Mouse (Mus musculus) gastrocnemius, postnatal 36 days (tissue): ENCODE measurements at regions not wholly inside any gene's neighbourhood (a gene's known extent, or its start where the extent isn't known, plus 50 kb on each side); places are given as distances from the start of the nearest gene placed in this dataset.

ENCODE experiments used
- DNase-seq, 2 experiments: peaks; one replicate each; pipeline ENCODE4 v3.0.0; 2022
- intact Hi-C: fragments of 180-260 bp; cut with DNase I; formaldehyde crosslinking; loops from one replicate; pipeline ENCODE4 v1.15.1; 2025

DNA sequence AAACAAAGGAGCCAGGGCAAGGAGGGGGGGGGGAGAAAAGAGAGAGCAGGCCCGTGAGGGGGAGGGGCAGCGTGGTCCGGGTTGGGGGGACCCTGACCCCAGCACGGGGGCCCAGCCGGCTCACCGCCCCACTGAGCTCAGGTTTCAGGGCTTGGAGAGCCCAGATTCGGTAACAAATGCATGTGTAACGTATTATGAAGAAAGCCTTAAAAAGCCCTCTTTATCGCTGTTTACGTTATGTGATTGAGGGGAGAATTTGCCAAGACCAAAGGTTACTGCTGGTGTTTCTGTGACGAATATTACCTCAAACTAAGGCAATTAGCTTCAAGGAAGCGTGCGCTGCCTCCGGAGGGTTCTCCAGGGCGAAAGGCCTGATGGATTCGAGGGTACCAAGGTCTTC, 54.2 kb downstream of the Barx1 start:
- intact Hi-C loops, result no loop called here
- DNase-seq, result no peak

DNA sequence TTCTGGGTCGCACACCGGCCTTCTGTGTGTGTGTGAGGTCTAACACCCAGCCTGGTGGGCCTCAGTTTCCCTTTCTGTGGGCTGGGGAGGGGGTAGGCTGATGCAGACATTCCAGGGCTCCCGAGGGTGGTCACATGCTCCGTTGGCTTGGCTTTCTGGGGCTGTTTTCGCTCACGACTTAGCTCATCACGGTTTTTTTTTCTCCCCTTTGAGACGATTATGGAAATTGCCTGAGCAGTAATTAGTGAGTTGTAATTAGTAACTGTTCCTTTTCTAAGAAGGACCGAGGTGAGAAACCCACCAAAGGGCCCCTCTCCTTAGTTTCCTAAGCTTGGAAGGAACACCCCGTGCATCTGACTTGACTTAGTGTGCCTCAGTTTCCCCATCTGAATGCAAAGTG, 54.7 kb downstream of the Barx1 start:
- intact Hi-C loops, result no loop called here
- DNase-seq, result no peak

DNA sequence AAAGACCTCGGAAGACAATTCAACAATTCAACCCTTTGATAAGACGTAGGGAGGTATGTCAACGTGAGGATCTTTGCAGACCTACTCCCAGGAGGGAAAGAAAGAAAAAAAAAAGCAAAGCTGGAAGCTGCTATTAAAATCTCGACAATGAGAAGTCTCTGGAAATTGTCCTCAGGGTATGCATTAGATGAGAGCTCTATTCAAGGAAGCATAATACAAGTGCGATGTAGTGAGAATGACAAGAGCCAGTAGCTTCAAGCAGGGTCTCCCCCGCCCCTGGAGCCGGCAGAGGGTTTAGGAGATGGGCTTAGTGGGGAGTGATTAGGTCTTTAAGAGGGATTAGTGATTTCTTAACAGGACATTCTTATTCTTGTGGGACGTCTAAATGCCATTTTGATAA, 60.9 kb downstream of the Barx1 start:
- DNase-seq, result no peak
- intact Hi-C loops, result no loop called here

DNA sequence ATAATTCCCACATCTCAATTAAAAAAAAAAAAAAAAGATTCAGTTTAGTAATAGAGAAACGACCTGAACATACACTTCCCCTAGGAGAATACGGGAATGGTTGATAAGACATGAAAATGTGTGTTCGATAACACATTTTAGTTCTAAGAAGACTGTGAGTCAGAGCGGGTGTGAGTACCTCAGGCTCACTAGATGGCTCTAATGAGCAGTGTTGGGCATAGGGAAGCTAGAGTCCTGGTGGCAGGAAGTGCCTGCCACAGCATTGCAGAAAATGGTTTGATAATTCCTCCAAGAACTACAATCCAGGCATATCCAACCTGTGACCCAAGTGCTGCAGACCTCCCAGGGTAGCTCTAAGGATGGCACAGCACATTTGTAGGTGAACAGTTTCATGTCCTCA, 63.6 kb downstream of the Barx1 start:
- intact Hi-C loops, result no loop called here
- DNase-seq, result no peak

DNA sequence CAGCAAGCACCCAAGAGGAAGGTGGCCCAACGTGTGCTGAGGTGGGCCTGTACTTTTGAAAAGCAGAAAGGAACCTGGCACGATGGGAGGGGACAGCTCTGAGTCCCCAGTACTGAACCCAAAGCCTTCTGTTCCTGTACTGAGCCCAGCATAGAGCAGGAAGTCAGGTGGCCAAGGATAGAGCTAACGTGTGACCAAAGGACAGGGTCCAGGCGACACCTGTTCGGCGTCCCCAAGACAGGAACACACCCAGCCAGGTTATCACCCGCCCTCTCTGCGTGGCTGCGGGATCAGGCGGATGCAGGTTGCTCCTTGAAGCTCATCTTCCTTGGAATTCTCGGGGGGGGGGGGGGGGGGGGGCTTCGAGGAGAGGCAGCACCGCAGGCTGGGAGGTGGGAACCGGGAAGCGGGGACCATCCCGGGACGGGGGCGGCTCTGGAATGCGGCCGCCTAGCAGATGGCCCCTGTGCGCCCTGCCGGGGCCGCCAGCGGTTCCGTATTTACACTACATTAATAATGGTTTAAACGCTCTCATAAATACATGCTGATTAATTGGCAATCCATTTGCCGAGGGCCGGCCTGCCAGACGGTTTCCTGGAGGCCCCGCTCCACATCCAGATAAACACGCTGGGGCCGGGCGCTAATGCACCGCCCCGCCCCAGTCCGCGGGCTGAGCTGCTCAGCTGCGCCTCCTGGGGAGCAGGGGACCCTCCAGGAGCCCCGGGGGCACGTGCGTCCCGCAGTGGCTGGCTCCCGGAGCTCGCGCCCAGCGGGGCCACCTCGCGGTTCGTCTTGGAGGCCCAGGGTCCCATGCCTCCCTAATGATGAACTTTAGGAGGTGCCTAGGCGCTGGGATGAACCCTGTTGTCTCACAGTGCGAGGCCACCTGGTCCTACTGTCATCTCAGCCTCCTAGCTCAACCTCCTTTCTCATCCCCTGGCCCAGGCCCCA, 68.5 kb downstream of the Barx1 start:
- no peak for DNase-seq
- intact Hi-C loops, result loop anchor here (5.0 kb wide), 1 partner anchor 71 kb away; no protein-coding TSS in a partner anchor

DNA sequence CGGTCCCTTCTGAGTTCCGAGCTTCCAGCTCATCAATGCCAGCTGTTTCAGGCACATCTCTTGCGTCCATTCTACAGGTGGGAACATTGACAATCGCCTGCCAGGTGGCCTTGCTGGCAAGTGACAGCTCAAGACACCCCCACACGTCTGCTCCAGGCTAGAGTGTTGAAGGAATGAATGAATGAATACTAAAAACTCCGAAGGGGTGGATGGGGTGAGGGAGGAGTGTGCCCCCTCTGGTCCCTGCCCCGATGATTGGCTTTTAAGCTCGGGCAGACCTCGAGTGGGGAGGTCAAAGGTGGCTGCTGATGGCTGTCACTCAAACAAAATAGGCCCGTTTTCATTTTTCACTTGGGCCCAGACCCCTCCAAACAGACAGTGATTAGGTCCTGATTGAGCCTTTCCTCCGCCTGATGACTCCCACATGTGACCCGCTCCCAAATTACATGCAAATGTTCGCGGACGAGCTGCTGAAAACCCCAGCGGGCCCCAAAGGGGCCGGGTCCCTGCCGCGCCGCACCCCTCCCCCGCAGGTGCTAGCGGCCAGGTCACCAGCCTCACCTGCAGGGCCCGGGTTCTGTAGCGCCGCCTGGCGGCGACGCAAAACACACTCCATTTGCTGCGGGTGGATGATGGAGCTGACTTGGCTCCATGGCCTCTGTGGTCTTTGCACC, 69.5 kb downstream of the Barx1 start:
- DNase-seq, result peak in 1 of 2 experiments; percentile 15
- intact Hi-C loops, result loop anchor here (1.0 to 5.0 kb wide), 2 partner anchors 70 to 78 kb away; no protein-coding TSS in a partner anchor

DNA sequence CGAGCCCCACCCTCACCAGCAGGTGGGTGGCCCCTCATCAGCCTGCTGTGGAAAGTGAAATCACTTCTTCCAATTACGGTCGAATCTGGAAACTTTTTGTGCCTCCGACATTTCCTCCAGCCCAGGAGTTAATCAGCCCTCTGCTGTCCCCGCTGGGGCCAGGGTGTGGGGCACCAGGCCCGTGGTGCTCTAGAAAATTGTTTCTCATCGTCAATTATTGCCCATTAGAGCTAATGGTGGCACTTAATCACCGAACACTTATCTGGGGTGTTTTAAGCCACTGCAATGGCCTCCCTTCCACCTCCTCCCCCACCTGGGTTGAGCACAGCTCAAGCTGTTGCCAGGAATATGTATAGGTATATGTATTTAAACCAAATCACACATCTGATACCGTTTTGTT, 72.2 kb downstream of the Barx1 start:
- no peak for DNase-seq
- intact Hi-C loops, result loop anchor here (5.0 kb wide), 1 partner anchor 67 kb away; no protein-coding TSS in a partner anchor

DNA sequence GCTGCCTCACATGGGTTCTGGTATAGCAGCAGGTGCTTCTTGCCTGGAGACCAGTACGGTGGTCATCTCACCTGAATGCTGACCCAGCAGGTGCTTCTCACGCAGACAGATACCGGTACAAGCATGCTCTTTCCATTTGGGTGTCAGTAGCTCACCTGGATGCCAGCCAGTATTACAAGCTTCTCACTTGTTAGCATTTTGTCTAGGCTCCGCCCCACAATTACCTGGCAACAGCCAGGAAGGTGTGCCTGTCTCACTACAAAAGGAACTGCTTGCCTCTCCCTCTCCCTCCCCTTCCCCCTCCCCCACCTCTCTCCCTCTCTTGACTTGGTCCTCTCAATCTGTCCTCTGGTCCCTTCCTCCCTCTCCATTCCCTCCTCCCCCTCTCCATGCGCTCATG, 82.8 kb downstream of the Barx1 start:
- no peak for DNase-seq
- intact Hi-C loops, result no loop called here

DNA sequence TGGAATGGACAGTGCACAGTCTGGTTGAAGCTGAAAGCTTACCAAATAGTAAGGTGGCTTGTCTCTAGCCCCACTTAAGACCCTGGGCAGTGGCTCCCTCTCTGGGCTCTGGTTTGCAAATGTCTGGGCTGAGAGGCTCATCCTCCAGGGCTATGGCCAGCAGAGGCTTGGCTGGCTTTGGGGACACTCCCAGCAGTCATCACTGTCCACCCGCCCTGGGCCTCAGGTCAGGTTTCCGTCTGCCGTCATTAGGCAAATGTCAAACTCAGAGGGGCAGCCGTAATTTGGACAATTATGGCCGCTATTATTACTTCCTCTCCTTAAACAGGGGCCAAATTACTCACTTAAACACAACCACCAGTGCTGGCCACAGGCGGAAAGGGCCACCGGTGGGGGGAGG, 83.5 kb downstream of the Barx1 start:
- peak in 1 of 2 experiments; percentile 13 for DNase-seq
- intact Hi-C loops, result no loop called here
